Mouse (Mus musculus) brain, embryonic 14.5 days (tissue): ENCODE data around the gene Skor1. TPM values are rescaled to one million over a fixed set of nuclear protein-coding genes. Genes with fewer than 3 reads are reported as not detected.

Experiments used
- DNase-seq: peaks from one replicate; pipeline ENCODE4 v3.0.0-alpha.2; 2011; ENCODE audit warnings: low read depth
- CTCF ChIP-seq: fragments of 200-500 bp; IDR thresholded peaks from 2 replicates; pipeline ENCODE4 v1.5.1; 2012; ENCODE audit warnings: inconsistent platforms, mild to moderate bottlenecking, moderate library complexity, borderline replicate concordance; ENCODE audit not compliant: insufficient read depth, insufficient read length; ENCODE audit errors: extremely low read depth
- POLR2A ChIP-seq: fragments of 200-500 bp; IDR thresholded peaks from 2 replicates; pipeline ENCODE4 v1.6.1; 2012; ENCODE audit warnings: mild to moderate bottlenecking, inconsistent platforms, borderline replicate concordance; ENCODE audit not compliant: poor library complexity, insufficient read depth, insufficient read length, severe bottlenecking; ENCODE audit errors: extremely low read depth
- polyA plus RNA-seq: library from polyadenylated mRNA; depleted of rRNA; stranded (reverse); fragments of >200 nt; gene quantifications from 2 replicates; pipeline ENCODE4 v1.2.3, GENCODE M21; 2012

Skor1 gene
- polyA plus RNA-seq, 1 experiment = 16.7 TPM

GRCm38 (mm10) chr9:63141641-63142334 lies 7.0 kb downstream of the Skor1 start:
- TF ChIP-seq CTCF (no peak), POLR2A (no peak)
- DNase-seq = no peak

- no peak for TF ChIP-seq POLR2A
- no peak for TF ChIP-seq CTCF
Measured at GRCm38 (mm10) chr9:63140211-63140610, 8.6 kb downstream of the Skor1 start.

DNA sequence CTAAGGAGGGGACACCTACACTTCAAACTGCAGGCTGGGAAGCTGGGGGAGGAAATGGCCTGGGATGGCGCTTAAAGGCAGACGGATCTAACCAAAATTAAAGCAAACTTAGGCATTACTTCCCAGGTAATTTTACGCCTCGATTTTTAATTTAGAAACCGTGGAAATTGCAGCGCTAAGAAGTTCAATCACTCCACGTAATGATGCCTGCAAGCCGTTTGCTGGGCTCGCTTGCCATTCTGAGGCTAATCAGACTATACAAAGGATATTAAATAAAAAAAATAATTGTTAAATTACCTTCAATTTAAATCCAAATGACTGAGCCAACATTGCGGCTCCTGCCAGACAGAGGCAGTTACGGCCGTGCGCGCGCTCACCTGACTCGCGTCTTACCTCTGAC lies 9.1 kb downstream of the Skor1 start:
- peak; percentile 45 for DNase-seq

More at GRCm38 (mm10) chr9:63140211-63140610, 8.6 kb downstream of the Skor1 start:
- no peak for DNase-seq

DNA sequence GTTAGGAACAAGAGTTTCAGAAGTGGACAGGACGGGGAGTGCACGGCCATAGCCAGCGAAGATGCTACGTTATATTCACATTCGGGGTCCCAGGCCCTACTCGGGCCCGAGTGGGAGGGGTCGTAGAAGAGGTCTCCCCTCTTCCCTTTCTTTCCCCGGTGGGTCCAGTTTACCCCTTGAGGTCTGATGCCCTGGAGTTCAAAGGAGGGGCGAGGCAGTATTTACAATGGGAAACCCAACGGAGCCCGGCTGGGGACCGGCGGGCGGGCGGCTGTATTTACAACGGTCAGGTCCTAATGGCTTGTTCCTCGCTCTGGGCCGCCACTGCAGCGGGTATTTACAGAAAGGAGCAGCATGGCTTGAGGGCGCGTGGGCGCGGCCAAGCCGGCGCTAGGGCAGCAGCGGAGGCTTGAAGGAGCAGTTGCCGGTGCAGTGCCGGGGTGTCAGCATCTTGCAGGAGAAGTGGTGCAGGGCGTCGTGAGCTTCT lies 10.2 kb downstream of the Skor1 start:
- TF ChIP-seq POLR2A = no peak
- TF ChIP-seq CTCF = no peak
- peak; percentile 53 for DNase-seq

More for the DNA sequence above, 9.1 kb downstream of the Skor1 start:
- TF ChIP-seq CTCF (no peak), POLR2A (no peak)

- no peak for DNase-seq
- no peak for TF ChIP-seq POLR2A
- no peak for TF ChIP-seq CTCF
Measured at GRCm38 (mm10) chr9:63137615-63137915, 11.2 kb downstream of the Skor1 start.

- peak; percentile 25 for DNase-seq
Measured at GRCm38 (mm10) chr9:63136756-63137614, 11.8 kb downstream of the Skor1 start.

GRCm38 (mm10) chr9:63136241-63136640 lies 12.5 kb downstream of the Skor1 start:
- DNase-seq = no peak
- TF ChIP-seq CTCF (no peak), POLR2A (no peak)

More at GRCm38 (mm10) chr9:63136756-63137614, 11.8 kb downstream of the Skor1 start:
- TF ChIP-seq CTCF (no peak), POLR2A (no peak)

DNA sequence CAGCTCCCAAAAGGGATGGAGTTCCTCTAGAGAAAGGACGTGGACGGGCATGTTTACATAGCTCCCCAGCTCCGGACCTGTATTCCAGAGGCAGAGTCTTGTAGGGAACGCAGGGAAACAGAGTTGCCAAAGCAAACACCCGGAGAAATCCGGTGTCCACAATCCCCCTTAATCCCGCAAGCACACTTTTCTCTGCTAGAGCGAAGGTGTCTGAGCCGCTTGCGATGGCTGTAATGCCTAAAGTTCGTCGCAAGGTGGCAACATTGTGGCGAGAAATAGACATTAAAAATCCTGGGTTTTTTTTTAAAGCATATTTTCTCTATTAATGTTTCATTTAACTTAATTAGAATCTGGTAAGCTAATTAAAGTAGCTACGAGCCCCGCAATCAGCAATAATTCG lies 13.0 kb downstream of the Skor1 start:
- DNase-seq = peak; percentile 84
- peak; percentile 87 for TF ChIP-seq CTCF
- TF ChIP-seq POLR2A = no peak

DNA sequence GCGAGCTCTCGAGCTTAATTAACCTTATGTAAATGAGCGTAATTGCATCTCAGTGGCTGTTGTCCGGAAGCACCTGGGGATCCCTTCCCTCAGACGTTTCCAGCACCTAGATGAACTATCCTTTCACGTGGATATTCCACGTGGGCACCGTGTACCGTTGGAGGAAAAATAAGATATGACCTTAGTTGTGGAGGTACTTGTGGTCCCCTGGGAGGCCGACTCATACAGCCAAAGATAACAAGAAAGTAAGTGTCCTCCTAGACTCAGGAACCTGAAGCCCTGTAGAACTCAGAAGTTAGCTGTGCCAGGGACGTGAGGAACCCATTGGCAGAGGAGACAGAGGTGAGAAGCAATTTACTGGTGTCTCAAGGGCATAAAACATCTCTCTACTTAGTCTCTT lies 13.4 kb downstream of the Skor1 start:
- TF ChIP-seq POLR2A (no peak), CTCF (no peak)
- peak; percentile 25 for DNase-seq

- DNase-seq = no peak
- TF ChIP-seq CTCF (no peak), POLR2A (no peak)
Measured at GRCm38 (mm10) chr9:63133659-63134058, 15.1 kb downstream of the Skor1 start.

DNA sequence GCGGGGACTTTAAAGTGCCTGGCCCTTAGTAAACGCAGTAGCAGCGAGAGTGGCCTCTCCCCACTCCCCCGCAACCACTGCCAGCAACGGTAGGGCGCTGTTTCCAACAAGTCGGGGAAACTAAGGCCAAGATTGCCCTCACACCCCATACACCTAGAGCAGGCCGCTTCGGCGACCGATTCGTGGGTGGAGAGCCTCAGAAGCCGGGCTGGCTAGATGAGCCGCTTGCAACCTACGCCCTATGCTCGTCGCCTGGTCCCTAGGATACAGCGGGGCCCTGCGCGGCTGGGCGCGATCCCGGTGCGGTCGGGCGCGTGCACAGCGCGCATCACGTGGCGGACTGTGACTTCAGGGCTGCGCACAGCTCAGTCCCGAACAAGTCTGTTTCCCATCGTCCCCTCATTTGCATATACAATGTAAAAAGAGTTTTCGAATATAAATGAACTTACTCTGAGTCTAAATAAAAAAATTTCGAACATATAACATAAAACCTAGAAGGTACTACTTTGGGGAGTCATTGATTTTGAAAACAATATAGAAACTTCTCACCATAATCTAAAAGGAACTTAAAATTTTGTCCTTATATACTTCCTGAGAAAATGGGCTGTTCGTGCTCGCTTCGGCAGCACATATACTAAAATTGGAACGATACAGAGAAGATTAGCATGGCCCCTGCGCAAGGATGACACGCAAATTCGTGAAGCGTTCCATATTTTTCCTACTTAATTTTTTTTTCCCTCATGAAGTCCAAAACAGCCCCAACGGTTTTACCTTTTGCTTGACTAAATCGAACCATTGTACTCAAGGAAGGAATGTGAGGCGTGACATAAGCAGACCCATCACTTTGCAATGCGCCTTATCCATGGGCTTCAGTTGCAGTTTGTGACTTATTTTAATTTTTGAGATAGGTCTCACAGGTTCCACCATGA lies 15.8 kb downstream of the Skor1 start:
- peak; percentile 98 for DNase-seq
- TF ChIP-seq CTCF (no peak), POLR2A (peak; percentile 57; the same call in 1 of the 2 replicates)

GRCm38 (mm10) chr9:63131957-63132602 lies 16.7 kb downstream of the Skor1 start:
- TF ChIP-seq POLR2A (no peak), CTCF (no peak)
- DNase-seq = peak; percentile 61

DNA sequence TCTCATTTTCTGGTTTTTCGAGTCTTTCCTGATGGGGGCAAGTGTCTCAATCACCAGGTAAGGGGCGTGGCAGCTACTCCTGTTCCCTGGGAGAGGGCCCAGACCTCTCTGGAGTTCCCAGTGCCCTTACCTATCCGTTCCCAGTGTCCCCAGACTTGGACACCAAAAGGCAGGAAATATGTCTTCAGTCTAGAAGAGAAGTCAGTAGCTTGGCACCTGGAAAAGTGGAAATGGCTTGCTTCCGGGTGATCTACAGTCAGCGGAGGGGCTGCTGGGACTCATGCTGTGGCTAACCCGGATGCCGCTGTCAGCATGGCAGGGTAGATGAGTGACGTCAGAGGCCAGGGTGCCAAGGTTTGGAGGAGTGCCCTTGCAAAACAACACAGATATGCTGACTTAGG lies 19.1 kb downstream of the Skor1 start:
- TF ChIP-seq CTCF (no peak), POLR2A (no peak)
- no peak for DNase-seq

- TF ChIP-seq POLR2A = no peak
- TF ChIP-seq CTCF = no peak
Measured at GRCm38 (mm10) chr9:63124512-63124911, 24.2 kb downstream of the Skor1 start.

More at GRCm38 (mm10) chr9:63124512-63124911, 24.2 kb downstream of the Skor1 start:
- DNase-seq = no peak
